Mouse (Mus musculus) urinary bladder, postnatal 25 days (tissue): Measurements from ENCODE around the gene Mbd4.

ENCODE experiments used
- DNase-seq: peaks from one replicate; pipeline ENCODE4 v3.0.0; 2022; ENCODE audit warnings: low spot score

Mbd4 gene

DNA sequence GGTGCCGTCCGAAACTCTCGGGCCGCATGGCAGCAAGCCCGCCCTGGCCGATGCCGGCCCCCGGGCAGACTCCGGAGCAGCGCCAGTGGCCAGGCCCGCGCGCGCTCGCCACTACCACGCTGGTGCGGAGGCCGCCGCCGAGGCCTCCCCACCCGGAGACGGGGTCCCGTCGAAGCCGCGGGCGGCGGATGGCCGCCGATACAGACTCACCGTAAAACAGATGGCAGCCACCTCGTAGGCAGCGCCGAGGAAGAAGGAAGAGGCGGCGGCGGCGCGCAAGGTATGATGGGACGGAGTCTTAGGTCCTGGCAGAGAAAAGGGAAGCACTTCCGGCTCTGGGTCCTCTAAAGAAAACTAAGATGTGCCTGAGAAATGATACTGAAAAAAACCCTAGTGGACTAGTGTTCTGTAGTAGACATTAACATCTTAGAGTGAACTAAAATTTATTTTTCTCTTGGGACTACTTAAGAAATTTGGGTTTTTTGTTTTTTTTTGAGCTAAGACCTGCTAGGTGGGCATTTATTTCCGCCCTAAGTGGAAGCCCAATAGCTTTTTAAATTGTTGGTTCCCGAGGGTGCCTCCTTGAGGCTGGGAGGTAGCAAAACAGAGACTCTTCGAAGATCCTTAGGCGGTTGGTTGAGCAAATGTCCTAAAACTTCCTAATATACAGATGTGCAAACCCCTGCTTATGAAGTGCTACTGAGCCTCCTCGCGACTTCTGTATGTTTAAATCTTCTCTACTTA, 44.5 kb downstream of the Mbd4 start, which contains the start of gene Rpl32:
Rpl32 (minus strand) TSS at position 260 of the 744 bp plus-strand sequence.
- peak; percentile 80 for DNase-seq

- no peak for DNase-seq
Measured at GRCm38 (mm10) chr6:115808196-115808487, 45.0 kb downstream of the Mbd4 start.

- DNase-seq, result no peak
Measured at GRCm38 (mm10) chr6:115807464-115808195, 45.5 kb downstream of the Mbd4 start.

DNA sequence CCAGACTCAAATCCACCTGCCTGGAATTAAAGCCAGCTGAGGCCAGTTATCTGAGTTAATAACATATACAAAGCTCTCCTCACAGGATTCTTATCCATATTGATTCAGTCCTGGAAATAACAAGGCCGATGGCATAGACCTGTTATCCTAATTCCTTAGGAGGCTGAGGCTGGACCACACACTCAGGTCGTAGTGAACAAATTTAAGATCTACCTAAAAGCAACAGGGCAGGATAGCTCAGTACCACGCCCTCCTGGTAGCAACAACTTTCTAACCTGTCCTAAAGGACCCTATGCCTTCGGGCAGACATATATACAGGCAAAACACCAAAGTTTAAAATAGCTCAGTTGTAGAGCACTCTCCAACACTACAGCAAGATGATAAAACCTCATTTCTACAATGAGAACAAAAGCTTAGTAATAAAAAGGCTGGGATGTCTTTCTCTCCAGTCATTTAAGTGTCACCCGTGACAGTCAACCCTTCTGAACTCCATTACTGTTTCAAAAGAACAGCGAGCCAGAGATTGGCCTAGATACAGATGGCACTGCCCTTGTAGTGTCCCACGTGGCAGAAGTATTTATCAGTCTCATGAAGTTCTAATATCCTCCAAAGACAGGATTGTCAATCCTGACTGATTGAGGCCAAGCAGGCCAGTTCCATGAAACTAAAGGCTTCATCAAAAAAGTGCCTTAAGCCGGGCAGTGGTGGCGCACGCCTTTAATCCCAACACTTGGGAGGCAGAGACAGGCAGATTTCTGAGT, 48.6 kb downstream of the Mbd4 start:
- DNase-seq, result no peak

DNA sequence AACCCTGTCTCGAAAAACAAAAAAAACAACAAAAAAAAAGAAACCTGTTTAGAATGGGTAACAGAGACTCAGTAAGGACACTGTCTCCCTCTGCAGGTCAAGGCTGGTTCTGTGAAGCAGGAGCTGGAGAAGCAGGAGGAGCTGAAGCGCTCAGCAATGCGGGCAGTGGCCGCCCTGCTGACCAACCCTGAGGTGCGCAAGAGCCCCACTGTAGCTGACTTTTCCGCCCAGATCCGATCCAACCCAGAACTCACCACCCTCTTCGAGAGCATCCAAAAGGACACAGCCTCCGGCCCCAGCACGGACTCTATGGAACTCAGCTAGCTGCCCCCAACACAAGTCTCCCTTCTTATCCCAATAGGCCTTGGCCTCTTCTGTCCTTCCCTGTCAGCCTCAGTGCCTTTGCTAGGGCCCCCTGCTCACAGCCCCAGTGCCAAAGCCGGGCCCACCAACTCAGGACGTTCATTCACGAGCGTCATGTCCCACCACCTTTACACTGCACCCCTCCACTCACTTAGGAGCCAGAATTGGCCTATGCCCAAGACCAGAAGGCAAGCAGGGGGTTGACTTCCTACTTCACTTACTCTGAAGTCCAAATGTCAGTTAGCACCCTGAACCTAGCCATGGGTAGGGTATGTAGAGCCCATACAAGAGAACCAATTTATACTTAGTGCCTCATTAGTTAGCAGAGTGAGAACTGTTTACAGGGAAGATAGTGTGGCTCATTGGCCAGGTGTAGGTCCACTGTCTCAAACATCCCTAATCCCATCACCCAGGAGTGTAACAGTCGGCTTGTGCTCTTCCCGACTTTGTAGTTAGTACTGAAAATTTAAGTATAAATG, 49.4 kb downstream of the Mbd4 start:
- DNase-seq, result peak; percentile 57

DNA sequence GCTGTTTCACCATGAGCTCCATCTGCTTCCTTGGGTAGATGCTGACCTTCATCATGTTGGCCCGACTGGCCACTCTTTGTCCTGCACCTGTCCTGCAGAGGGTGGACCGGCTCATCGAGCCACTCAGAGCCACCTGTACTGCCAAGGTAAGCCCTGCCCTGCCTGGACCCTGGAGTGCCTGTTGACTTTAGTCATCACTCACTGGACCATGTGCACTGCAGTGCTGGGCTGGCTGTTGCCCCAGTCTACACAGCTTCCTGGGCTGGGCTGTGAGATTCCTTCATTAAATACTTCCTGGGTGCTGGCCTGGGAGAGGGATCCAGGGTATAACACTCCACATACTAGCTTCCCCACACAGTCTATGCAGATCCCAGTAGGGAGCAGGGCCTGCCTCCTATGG, 51.4 kb downstream of the Mbd4 start:
- DNase-seq, result no peak

- DNase-seq, result no peak
Measured at GRCm38 (mm10) chr6:115792691-115793215, 60.4 kb downstream of the Mbd4 start.

- DNase-seq, result no peak
Measured at GRCm38 (mm10) chr6:115791842-115792686, 61.1 kb downstream of the Mbd4 start.

DNA sequence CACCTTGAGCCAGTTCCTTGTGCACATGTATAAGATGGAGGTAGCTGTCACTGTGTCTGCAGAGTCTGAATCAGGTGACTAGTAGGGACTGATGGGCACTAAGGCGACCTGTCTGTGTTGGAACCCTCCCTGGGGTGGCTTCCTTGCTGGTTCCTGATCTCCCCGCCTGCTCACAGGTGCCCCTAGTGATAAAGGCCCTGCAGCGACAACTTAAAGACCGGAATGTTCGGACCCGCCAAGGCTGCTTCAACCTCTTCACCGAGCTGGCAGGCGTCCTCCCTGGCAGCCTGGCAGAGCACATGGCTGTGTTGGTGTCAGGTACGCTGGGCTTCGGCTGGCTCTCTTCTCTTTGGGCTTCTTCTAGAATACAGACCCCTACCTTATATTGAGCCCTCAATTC, 62.2 kb downstream of the Mbd4 start:
- no peak for DNase-seq
